Mouse (Mus musculus): ENCODE results near the gene Klhdc8b. TPM values are rescaled to one million over a fixed set of nuclear protein-coding genes. Genes with fewer than 3 reads are reported as not detected.

Klhdc8b gene
- polyA plus RNA-seq (2011; ENCODE audit: insufficient read depth, insufficient read length, low replicate concordance, missing spikeins): 8.1 and 18.3 TPM in 2 replicates

GRCm38 (mm10) chr9:108461181-108461631, at the start of gene Klhdc8b:
TSS of gene Klhdc8b (minus strand) at chr9:108461581.
- peak within 1 kb of the TSS; percentile 55 for H3K27ac ChIP-seq (ENCODE audit: control insufficient read depth, insufficient read depth, low read depth, low read length, poor library complexity)
- WGBS: 35% methylated on average over 11 of the region's 11 CpGs
- peaks cover 2% of the 10 kb centered on the region for H3K4me1 ChIP-seq (ENCODE audit: control insufficient read depth, insufficient read depth, low read length)
- TF ChIP-seq CTCF (IDR thresholded peaks at IDR 0.05; ENCODE audit: control insufficient read depth, insufficient read depth, low read length) (no peak), POLR2A (IDR thresholded peaks at IDR 0.05; ENCODE audit: borderline replicate concordance, control insufficient read depth, low read depth, low read length) (no peak)
- H3K4me3 ChIP-seq (replicated peaks; ENCODE audit: control insufficient read depth, low read depth, low read length): peak within 1 kb of the TSS; percentile 76

- no peak overlapping the region for H3K27ac ChIP-seq (ENCODE audit: control insufficient read depth, insufficient read depth, low read depth, low read length, poor library complexity)
- no peaks in the 10 kb centered on the region; the same call in 1 of the 2 replicates for H3K4me1 ChIP-seq (ENCODE audit: control insufficient read depth, insufficient read depth, low read length)
- WGBS: 72% methylated on average over 7 of the region's 7 CpGs
- no peak for TF ChIP-seq POLR2A (IDR thresholded peaks at IDR 0.05; ENCODE audit: borderline replicate concordance, control insufficient read depth, low read depth, low read length)
- H3K4me3 ChIP-seq (replicated peaks; ENCODE audit: control insufficient read depth, low read depth, low read length): no peak overlapping the region
Measured at GRCm38 (mm10) chr9:108508776-108509175, 47.4 kb upstream of the Klhdc8b start.

- TF ChIP-seq POLR2A (IDR thresholded peaks at IDR 0.05; ENCODE audit: borderline replicate concordance, control insufficient read depth, low read depth, low read length): peak; percentile 26; the same call in 1 of the 2 replicates
- no peak for TF ChIP-seq CTCF (IDR thresholded peaks at IDR 0.05; ENCODE audit: control insufficient read depth, insufficient read depth, low read length)
- Histone ChIP-seq H3K4me1 (ENCODE audit: control insufficient read depth, insufficient read depth, low read length) (no peaks in the 10 kb centered on the region; the same call in 1 of the 2 replicates), H3K27ac (ENCODE audit: control insufficient read depth, insufficient read depth, low read depth, low read length, poor library complexity) (peak within 1 kb of the TSS; percentile 57), H3K4me3 (replicated peaks; ENCODE audit: control insufficient read depth, low read depth, low read length) (peak within 1 kb of the TSS; percentile 76)
- WGBS: under 1% methylated on average over 37 of the region's 37 CpGs
Measured at GRCm38 (mm10) chr9:108507619-108508434, 46.4 kb upstream of the Klhdc8b start, which contains the start of gene Qars. TSS of gene Qars (plus strand) at chr9:108507706.

- TF ChIP-seq CTCF (IDR thresholded peaks at IDR 0.05; ENCODE audit: control insufficient read depth, insufficient read depth, low read length) (no peak), POLR2A (IDR thresholded peaks at IDR 0.05; ENCODE audit: borderline replicate concordance, control insufficient read depth, low read depth, low read length) (no peak)
- WGBS: 86% methylated on average over 7 of the region's 7 CpGs
- Histone ChIP-seq H3K4me3 (replicated peaks; ENCODE audit: control insufficient read depth, low read depth, low read length) (no peak overlapping the region), H3K4me1 (ENCODE audit: control insufficient read depth, insufficient read depth, low read length) (no peaks in the 10 kb centered on the region; the same call in 1 of the 2 replicates), H3K27ac (ENCODE audit: control insufficient read depth, insufficient read depth, low read depth, low read length, poor library complexity) (no peak overlapping the region)
Measured at GRCm38 (mm10) chr9:108506901-108507300, 45.5 kb upstream of the Klhdc8b start.

- TF ChIP-seq POLR2A (IDR thresholded peaks at IDR 0.05; ENCODE audit: borderline replicate concordance, control insufficient read depth, low read depth, low read length) (no peak), CTCF (IDR thresholded peaks at IDR 0.05; ENCODE audit: control insufficient read depth, insufficient read depth, low read length) (no peak)
- no peak overlapping the region for H3K4me3 ChIP-seq (replicated peaks; ENCODE audit: control insufficient read depth, low read depth, low read length)
- no peaks in the 10 kb centered on the region for H3K4me1 ChIP-seq (ENCODE audit: control insufficient read depth, insufficient read depth, low read length)
- H3K27ac ChIP-seq (ENCODE audit: control insufficient read depth, insufficient read depth, low read depth, low read length, poor library complexity): no peak overlapping the region
- WGBS: 94% methylated on average over 15 of the region's 15 CpGs
Measured at GRCm38 (mm10) chr9:108499943-108500342, 38.6 kb upstream of the Klhdc8b start.

- 94% methylated on average over 7 of the region's 7 CpGs for WGBS
- TF ChIP-seq POLR2A (IDR thresholded peaks at IDR 0.05; ENCODE audit: borderline replicate concordance, control insufficient read depth, low read depth, low read length): no peak
- TF ChIP-seq CTCF (IDR thresholded peaks at IDR 0.05; ENCODE audit: control insufficient read depth, insufficient read depth, low read length): no peak
- no peaks in the 10 kb centered on the region for H3K4me1 ChIP-seq (ENCODE audit: control insufficient read depth, insufficient read depth, low read length)
- no peak overlapping the region; the same call in 1 of the 2 replicates for H3K27ac ChIP-seq (ENCODE audit: control insufficient read depth, insufficient read depth, low read depth, low read length, poor library complexity)
- H3K4me3 ChIP-seq (replicated peaks; ENCODE audit: control insufficient read depth, low read depth, low read length): no peak overlapping the region
Measured at GRCm38 (mm10) chr9:108499231-108499630, 37.9 kb upstream of the Klhdc8b start.

- Histone ChIP-seq H3K4me3 (replicated peaks; ENCODE audit: control insufficient read depth, low read depth, low read length) (no peak overlapping the region), H3K4me1 (ENCODE audit: control insufficient read depth, insufficient read depth, low read length) (peaks cover 5% of the 10 kb centered on the region), H3K27ac (ENCODE audit: control insufficient read depth, insufficient read depth, low read depth, low read length, poor library complexity) (no peak overlapping the region)
- TF ChIP-seq POLR2A (IDR thresholded peaks at IDR 0.05; ENCODE audit: borderline replicate concordance, control insufficient read depth, low read depth, low read length) (no peak), CTCF (IDR thresholded peaks at IDR 0.05; ENCODE audit: control insufficient read depth, insufficient read depth, low read length) (no peak)
- WGBS: 83% methylated on average over 10 of the region's 10 CpGs
Measured at GRCm38 (mm10) chr9:108494905-108495304, 33.5 kb upstream of the Klhdc8b start.

- no peak overlapping the region for H3K27ac ChIP-seq (ENCODE audit: control insufficient read depth, insufficient read depth, low read depth, low read length, poor library complexity)
- no peak overlapping the region for H3K4me3 ChIP-seq (replicated peaks; ENCODE audit: control insufficient read depth, low read depth, low read length)
- WGBS: 92% methylated on average over 19 of the region's 19 CpGs
- TF ChIP-seq CTCF (IDR thresholded peaks at IDR 0.05; ENCODE audit: control insufficient read depth, insufficient read depth, low read length): no peak
- no peak for TF ChIP-seq POLR2A (IDR thresholded peaks at IDR 0.05; ENCODE audit: borderline replicate concordance, control insufficient read depth, low read depth, low read length)
- H3K4me1 ChIP-seq (ENCODE audit: control insufficient read depth, insufficient read depth, low read length): peaks cover 5% of the 10 kb centered on the region
Measured at GRCm38 (mm10) chr9:108494146-108494825, 32.9 kb upstream of the Klhdc8b start.

Measured in bone marrow, adult 2 months (tissue).